Mouse (Mus musculus): Measurements from ENCODE around the gene Sergef. TPM values are rescaled to one million over a fixed set of nuclear protein-coding genes. Genes with fewer than 3 reads are reported as not detected.
A peak's percentile ranks its signal among the peaks of the same experiment; 100 is the strongest.

Sergef gene
- polyA plus RNA-seq, 1 experiment from 2014 or later = 18.5 TPM

GRCm38 (mm10) chr7:46453930-46454679, 185.5 kb downstream of the Sergef start:
- WGBS = 25% methylated on average over 10 of the region's 10 CpGs
- Histone ChIP-seq H3K27me3 (peaks cover 6% of the 10 kb centered on the region; the same call in 1 of the 2 replicates), H3K4me1 (peaks cover 29% of the 10 kb centered on the region), H3K4me2 (replicated peaks) (no peak overlapping the region), H3K27ac (replicated peaks) (peak overlapping the region; percentile 71), H3K4me3 (no peak overlapping the region), H3K36me3 (no peaks in the 10 kb centered on the region), H3K9ac (replicated peaks) (no peak overlapping the region), H3K9me3 (no peaks in the 10 kb centered on the region)
- ATAC-seq (ENCODE audit: low FRiP score, low read depth) = peak; percentile 90

GRCm38 (mm10) chr7:46448922-46449645, 190.5 kb downstream of the Sergef start:
- Histone ChIP-seq H3K27ac (replicated peaks) (peak overlapping the region; percentile 1; the same call in 1 of the 2 replicates), H3K9me3 (no peaks in the 10 kb centered on the region), H3K4me3 (no peak overlapping the region), H3K27me3 (peaks cover 6% of the 10 kb centered on the region; the same call in 1 of the 2 replicates), H3K9ac (replicated peaks) (no peak overlapping the region), H3K36me3 (no peaks in the 10 kb centered on the region), H3K4me1 (peaks cover 25% of the 10 kb centered on the region), H3K4me2 (replicated peaks) (no peak overlapping the region)
- no peak for ATAC-seq (ENCODE audit: low FRiP score, low read depth)
- 51% methylated on average over 6 of the region's 6 CpGs for WGBS

- H3K4me3 ChIP-seq = no peak overlapping the region
- H3K9ac ChIP-seq (replicated peaks) = no peak overlapping the region
- no peak overlapping the region for H3K27ac ChIP-seq (replicated peaks)
- WGBS = 67% methylated on average over 9 of the region's 9 CpGs
- peaks cover 15% of the 10 kb centered on the region for H3K4me1 ChIP-seq
- ATAC-seq (ENCODE audit: low FRiP score, low read depth) = no peak
- H3K9me3 ChIP-seq = no peaks in the 10 kb centered on the region
- no peaks in the 10 kb centered on the region for H3K36me3 ChIP-seq
- peaks cover 3% of the 10 kb centered on the region; the same call in 1 of the 2 replicates for H3K27me3 ChIP-seq
- no peak overlapping the region for H3K4me2 ChIP-seq (replicated peaks)
Measured at GRCm38 (mm10) chr7:46447473-46448165, 192.0 kb downstream of the Sergef start.

GRCm38 (mm10) chr7:46445896-46446295, 193.7 kb downstream of the Sergef start:
- ATAC-seq (ENCODE audit: low FRiP score, low read depth) = no peak
- Histone ChIP-seq H3K27me3 (no peaks in the 10 kb centered on the region), H3K4me2 (replicated peaks) (no peak overlapping the region), H3K9me3 (no peaks in the 10 kb centered on the region), H3K4me1 (peaks cover 15% of the 10 kb centered on the region), H3K27ac (replicated peaks) (no peak overlapping the region), H3K4me3 (no peak overlapping the region), H3K36me3 (no peaks in the 10 kb centered on the region), H3K9ac (replicated peaks) (no peak overlapping the region)
- WGBS = 85% methylated on average over 6 of the region's 6 CpGs

GRCm38 (mm10) chr7:46443163-46443562, 196.4 kb downstream of the Sergef start:
- Histone ChIP-seq H3K4me2 (replicated peaks) (no peak overlapping the region), H3K9ac (replicated peaks) (no peak overlapping the region), H3K4me3 (no peak overlapping the region), H3K27me3 (no peaks in the 10 kb centered on the region), H3K9me3 (no peaks in the 10 kb centered on the region), H3K4me1 (peaks cover 3% of the 10 kb centered on the region; the same call in 1 of the 2 replicates), H3K27ac (replicated peaks) (no peak overlapping the region), H3K36me3 (no peaks in the 10 kb centered on the region)
- no peak for ATAC-seq (ENCODE audit: low FRiP score, low read depth)
- 86% methylated on average over 10 of the region's 10 CpGs for WGBS

- Histone ChIP-seq H3K4me1 (peaks cover 5% of the 10 kb centered on the region), H3K27me3 (no peaks in the 10 kb centered on the region), H3K4me2 (replicated peaks) (no peak overlapping the region), H3K36me3 (no peaks in the 10 kb centered on the region), H3K27ac (replicated peaks) (no peak overlapping the region), H3K9ac (replicated peaks) (no peak overlapping the region), H3K4me3 (no peak overlapping the region), H3K9me3 (no peaks in the 10 kb centered on the region)
- WGBS = 81% methylated on average over 9 of the region's 9 CpGs
- ATAC-seq (ENCODE audit: low FRiP score, low read depth) = no peak
Measured at GRCm38 (mm10) chr7:46438537-46439141, 201.0 kb downstream of the Sergef start.

GRCm38 (mm10) chr7:46435833-46436232, 203.8 kb downstream of the Sergef start:
- Histone ChIP-seq H3K9me3 (no peaks in the 10 kb centered on the region), H3K4me3 (no peak overlapping the region), H3K4me2 (replicated peaks) (no peak overlapping the region), H3K27ac (replicated peaks) (no peak overlapping the region), H3K27me3 (no peaks in the 10 kb centered on the region), H3K9ac (replicated peaks) (no peak overlapping the region), H3K4me1 (peaks cover 8% of the 10 kb centered on the region), H3K36me3 (no peaks in the 10 kb centered on the region)
- WGBS = 89% methylated on average over 5 of the region's 5 CpGs
- no peak for ATAC-seq (ENCODE audit: low FRiP score, low read depth)

GRCm38 (mm10) chr7:46433874-46434273, 205.7 kb downstream of the Sergef start:
- Histone ChIP-seq H3K27ac (replicated peaks) (peak overlapping the region; percentile 46; the same call in 1 of the 2 replicates), H3K4me1 (peaks cover 8% of the 10 kb centered on the region), H3K9me3 (no peaks in the 10 kb centered on the region), H3K36me3 (no peaks in the 10 kb centered on the region), H3K9ac (replicated peaks) (no peak overlapping the region), H3K27me3 (no peaks in the 10 kb centered on the region), H3K4me2 (replicated peaks) (no peak overlapping the region), H3K4me3 (no peak overlapping the region)
- peak; percentile 78 for ATAC-seq (ENCODE audit: low FRiP score, low read depth)
- 61% methylated on average over 5 of the region's 5 CpGs for WGBS

- H3K9me3 ChIP-seq = no peaks in the 10 kb centered on the region
- H3K36me3 ChIP-seq = no peaks in the 10 kb centered on the region
- H3K4me1 ChIP-seq = peaks cover 26% of the 10 kb centered on the region
- H3K9ac ChIP-seq (replicated peaks) = no peak overlapping the region
- H3K27ac ChIP-seq (replicated peaks) = no peak overlapping the region
- no peak for ATAC-seq (ENCODE audit: low FRiP score, low read depth)
- 75% methylated on average over 4 of the region's 4 CpGs for WGBS
- H3K4me3 ChIP-seq = no peak overlapping the region
- H3K27me3 ChIP-seq = no peaks in the 10 kb centered on the region
- H3K4me2 ChIP-seq (replicated peaks) = no peak overlapping the region
Measured at GRCm38 (mm10) chr7:46425012-46425411, 214.6 kb downstream of the Sergef start.

- Histone ChIP-seq H3K36me3 (no peaks in the 10 kb centered on the region), H3K9me3 (no peaks in the 10 kb centered on the region), H3K4me2 (replicated peaks) (no peak overlapping the region), H3K27me3 (no peaks in the 10 kb centered on the region), H3K27ac (replicated peaks) (no peak overlapping the region), H3K9ac (replicated peaks) (no peak overlapping the region), H3K4me1 (peaks cover 26% of the 10 kb centered on the region), H3K4me3 (no peak overlapping the region)
- 65% methylated on average over 3 of the region's 3 CpGs for WGBS
- no peak for ATAC-seq (ENCODE audit: low FRiP score, low read depth)
Measured at GRCm38 (mm10) chr7:46423951-46424350, 215.7 kb downstream of the Sergef start.

- peak; percentile 79 for ATAC-seq (ENCODE audit: low FRiP score, low read depth)
- Histone ChIP-seq H3K4me3 (no peak overlapping the region), H3K9me3 (no peaks in the 10 kb centered on the region), H3K9ac (replicated peaks) (no peak overlapping the region), H3K36me3 (no peaks in the 10 kb centered on the region), H3K27ac (replicated peaks) (peak overlapping the region; percentile 80), H3K4me2 (replicated peaks) (peak overlapping the region; percentile 21), H3K27me3 (no peaks in the 10 kb centered on the region), H3K4me1 (peaks cover 26% of the 10 kb centered on the region)
- WGBS = 53% methylated on average over 16 of the region's 18 CpGs
Measured at GRCm38 (mm10) chr7:46422764-46423412, 216.7 kb downstream of the Sergef start.

All from midbrain, embryonic 12.5 days (tissue).